Mouse (Mus musculus) E14TG2a.4 (cell line): ENCODE data around the gene Ubac2.

Experiments used
- CTCF ChIP-seq: conservative IDR thresholded peaks from 2 replicates; pipeline ENCODE4 v1.5.1; 2014; ENCODE audit warnings: low read length
- NANOG ChIP-seq: IDR thresholded peaks from 2 replicates; pipeline ENCODE4 v1.6.1; 2014; ENCODE audit warnings: borderline replicate concordance, low read length, mixed read lengths
- POU5F1 ChIP-seq: IDR thresholded peaks from 2 replicates; pipeline ENCODE4 v1.6.1; 2014; ENCODE audit warnings: low read length, borderline replicate concordance

DNA sequence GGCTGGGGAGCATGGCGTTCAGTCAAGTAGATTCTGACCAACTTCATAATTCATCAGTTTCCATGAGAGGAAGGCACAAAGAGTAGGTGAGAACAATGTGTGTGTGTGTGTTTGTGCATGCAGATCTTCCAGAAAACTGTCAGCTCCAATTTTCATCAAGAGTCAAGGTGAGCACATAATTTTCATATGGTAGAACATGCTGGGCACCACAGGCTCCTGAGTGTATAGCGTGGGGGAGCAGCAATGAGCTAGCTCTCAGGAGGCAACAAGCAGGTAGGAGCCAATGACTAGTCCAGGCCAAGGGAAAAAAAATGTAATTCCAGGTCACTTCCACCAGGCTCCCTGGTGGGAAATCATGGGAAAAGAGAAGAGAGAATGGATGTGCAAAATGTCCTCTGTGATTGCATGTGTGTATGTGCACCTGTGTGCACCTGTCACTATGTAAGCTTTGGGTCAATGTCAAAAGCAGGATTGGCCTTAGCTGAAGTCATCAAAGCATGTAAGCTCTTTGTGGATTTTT lies 45.4 kb upstream of the Ubac2 start:
- TF ChIP-seq CTCF = no peak
- no peak for TF ChIP-seq POU5F1
- TF ChIP-seq NANOG = no peak
